Mouse (Mus musculus) forelimb bud, embryonic 11.5 days (tissue): ENCODE data around the gene Ttc4.

ENCODE experiments used
- DNase-seq: peaks from one replicate; pipeline ENCODE4 v3.0.0-alpha.2; 2012; ENCODE audit warnings: low read depth, low spot score

Gene Ttc4

DNA sequence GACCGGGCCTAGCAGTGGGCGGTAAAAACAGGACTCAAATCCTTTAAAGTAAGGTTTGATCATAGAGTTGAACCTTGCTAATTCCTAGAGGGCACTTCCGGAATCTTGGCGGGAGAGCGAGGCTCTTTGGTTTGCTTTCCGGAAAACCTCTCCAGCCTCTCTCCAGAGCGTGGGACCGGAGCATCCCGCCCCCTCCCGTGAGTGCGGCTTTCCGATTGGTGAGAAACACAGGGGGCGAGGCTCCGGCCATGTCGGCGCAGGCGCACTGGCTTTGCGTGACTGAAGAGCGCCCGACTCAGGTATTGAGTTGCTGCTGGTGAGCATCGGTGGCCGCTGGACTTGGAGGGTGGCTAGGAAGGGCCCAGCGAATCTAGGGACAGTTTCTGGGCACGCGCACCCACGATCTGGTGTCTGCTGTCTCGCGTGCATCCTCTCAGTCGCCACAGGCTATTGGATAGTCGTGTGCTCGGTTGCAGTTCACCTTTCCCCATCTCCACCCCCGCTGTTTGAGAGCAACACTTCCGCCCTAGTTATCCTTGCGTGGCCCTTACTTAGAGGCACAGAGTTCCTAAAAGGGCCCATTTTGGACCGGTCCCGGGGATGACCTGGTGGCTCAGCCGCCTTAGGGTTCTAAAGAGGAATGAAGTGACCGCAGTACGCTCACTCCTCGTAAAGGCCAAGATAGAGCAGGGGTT, 27.8 kb downstream of the Ttc4 start, which contains the start of gene Pars2:
TSS of gene Pars2 (plus strand) at position 237 of the 695 bp plus-strand sequence.
- DNase-seq = peak; percentile 98

DNA sequence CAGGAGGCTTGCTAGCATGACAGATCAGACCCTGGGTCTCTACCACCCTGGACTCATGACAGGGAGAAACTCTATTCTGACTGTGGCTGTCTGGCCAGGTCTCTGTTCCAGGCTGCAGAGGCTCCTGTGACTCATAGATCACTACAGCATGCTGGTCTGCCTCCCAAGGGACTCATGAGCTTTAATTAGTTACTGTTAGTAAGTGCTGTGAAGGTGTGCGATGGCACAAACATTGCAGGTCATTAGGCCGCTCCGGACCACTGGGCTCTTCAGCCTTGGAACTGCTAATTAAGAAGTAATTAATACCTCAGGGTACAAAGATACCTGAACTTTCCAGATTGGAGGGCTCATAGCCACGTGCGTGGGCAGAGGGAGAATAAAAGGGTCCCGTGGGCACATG, 31.6 kb downstream of the Ttc4 start:
- no peak for DNase-seq

DNA sequence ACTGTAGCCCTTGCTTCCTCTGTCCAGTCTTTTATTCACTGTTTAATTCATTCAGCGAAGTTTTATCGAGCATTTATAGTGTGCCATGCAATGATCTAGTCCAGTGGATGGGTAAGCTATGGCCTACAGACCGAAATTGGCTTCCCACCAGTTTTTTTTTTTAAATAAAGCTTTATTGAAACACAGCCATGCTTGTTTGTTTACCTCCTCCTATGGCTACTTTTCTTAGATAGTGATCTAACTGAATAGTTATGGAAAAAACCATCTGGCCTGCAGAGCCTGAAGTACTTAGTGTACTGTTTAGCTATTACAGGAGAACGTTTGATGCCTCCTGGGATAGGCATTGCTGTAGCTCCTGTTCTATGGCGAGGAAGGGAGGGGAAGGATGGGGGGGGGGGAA, 32.9 kb downstream of the Ttc4 start:
- DNase-seq = no peak

DNA sequence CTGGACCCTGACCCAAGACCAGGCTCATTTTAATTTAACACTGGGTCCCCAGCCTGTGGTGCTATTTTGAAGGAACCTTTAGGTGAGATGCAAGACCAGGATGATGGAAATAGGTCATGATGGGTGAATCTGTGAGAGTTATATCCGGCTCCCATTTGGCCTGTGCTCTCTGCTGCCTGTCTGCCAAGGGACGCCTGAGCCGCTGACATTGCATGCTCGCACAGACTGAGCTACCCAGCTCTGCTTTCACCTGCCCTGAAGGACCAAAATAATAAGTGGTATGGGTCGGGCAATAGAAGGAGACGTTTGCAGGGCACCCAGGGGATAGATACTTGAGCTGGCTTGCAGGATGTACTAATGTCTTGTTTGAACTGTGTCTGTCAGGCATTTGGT, 34.5 kb downstream of the Ttc4 start:
- no peak for DNase-seq

DNA sequence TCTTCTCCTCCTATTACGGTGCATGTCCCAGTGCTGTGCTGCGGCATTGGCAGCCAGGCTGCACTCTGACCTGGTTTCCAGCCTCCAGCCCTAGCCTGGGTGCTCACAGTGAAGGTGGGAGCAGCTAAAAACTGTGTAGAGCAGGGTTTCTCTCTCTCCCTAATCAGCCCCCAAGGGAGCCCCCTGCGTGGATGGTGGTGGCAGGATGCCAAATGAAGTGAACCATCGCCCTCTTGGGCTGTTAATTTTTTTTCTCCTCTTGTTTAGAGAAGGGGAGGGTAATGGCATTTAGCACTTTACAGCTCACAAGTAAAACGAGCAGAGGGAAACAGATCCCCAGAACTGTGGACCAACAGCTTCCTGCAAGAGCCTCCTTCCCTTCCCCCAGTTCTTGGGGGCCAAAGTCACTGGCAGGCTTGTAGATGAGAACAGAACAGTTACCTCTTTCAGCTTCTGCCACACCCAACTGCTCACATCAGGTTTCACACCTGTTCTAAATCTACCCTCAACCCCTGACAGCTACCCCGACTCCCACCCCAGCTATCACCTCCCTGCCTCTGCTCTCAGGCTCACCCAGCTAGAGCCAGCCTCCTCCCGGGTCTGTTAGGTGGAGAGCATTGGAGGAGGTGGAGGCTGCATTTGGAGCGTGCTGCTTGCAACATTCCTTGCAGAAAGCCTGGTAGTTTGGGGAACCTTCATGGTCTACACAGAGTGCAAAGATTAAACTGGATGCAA, 35.1 kb downstream of the Ttc4 start:
- peak; percentile 14 for DNase-seq

DNA sequence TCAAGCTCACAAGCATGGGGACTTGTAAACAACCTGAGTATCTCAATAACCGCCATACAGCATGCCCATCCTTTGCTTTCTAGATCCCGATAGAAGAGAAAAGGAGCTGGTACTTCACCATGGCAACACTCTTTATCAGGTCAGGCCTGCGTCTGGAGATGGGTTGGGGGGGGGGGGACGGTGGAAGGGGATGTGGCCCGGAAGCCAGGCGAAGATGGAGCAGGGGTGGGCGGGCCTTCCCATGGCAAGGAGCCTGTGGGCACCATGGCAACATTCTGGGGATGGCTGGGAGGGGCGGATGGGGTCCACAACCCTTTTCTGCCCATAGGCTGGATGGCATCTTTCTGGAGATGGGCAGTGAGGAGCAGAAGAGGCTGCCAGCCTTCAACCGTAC, 44.7 kb downstream of the Ttc4 start:
- DNase-seq = no peak

DNA sequence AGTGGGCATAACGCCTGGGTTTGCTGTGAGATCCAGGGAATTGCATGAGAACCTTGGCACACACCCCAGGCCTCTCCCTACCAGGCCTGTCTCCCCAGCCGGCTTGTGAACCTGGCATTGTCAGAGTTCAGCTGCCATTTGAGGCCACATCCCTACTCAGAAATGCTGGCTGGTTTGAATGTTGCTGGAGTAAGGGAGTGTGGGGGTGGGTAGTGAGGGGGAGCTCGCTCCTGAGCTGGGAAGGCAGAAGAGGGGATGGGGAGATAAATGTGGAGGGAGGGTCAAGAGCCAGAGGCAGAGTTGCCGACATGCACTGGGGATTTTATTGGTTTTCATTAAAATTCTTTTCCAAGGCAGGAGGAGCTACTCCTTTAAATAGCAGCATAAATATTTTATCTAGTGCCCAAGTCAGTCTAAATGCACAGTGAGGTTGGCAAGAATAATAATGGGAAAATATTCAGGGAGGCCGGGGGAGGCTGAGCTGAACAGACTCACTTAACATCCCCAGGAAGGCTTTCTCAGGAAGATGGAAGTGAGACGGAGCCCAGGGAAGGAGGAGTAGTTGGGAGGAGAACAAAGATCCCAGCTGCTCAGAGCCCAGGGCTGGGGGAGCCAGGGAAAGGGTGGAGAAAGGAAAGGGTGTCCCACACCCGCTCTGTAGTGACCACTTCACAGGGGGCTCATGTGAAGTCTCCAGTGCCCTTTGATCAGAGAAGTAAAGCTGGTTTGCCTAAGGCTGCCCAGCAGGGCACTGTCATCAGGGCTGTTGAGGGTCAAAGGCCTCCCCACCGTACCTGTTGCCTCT, 45.3 kb downstream of the Ttc4 start:
- no peak for DNase-seq

DNA sequence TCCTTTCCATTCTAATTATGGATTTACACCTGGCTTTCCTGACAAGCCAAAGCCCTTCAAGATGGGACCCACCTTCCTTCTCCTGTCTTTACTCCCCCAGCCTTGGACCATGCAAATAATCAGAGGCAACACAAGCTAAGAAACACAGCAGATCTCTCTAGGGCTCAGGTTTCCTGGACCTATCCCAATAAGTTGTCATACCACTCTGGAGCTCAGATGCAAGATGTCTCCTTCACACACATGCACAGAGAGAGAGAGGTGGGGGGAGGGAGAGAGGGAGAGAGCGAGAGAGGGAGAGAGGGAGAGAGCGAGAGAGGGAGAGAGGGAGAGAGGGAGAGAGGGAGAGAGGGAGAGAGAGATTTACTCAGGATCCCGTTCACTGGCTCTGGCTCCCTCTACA, 46.4 kb downstream of the Ttc4 start:
- no peak for DNase-seq

DNA sequence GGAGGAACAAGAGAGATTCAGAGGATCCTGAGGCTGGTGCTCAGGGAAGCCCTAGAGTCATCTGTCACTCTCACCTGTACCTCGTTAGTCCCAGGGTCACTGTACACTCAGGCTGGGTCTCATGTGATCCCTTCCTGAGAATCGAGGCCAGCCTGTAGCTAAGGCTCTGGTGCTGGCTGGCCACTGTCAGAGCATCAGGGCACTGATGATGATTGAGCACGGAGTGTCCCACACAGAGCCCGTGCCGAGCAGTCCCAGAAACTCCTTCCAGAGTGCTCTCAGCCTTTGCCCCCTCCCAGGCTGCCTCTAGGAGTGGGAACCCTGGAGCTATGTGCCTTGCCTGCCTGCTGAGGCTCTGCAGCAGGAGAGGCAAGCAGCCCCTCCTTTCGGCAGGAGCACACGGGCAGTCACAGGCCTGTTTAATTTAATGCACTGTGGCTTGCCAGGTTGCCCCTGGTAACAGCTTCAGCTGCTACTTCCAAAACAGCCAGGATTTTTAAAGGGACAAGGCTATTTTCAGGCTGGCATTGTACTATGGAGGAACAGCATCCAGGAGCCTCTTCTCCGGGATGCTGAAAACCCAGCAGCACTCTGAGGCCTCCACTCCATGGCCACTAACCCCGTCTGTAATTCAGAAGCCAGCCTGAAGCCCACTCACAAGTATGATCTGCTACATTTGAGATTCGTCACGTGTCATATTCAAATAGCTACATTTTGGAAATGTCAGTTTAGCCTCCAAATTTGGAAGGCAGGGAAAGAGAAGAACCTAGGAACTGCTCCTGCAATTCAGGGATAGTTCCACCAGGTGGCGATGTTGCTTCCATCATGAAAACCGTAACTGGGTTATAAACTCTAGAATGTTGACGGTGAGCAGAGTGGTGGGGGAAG, 48.2 kb downstream of the Ttc4 start:
- peak; percentile 74 for DNase-seq

DNA sequence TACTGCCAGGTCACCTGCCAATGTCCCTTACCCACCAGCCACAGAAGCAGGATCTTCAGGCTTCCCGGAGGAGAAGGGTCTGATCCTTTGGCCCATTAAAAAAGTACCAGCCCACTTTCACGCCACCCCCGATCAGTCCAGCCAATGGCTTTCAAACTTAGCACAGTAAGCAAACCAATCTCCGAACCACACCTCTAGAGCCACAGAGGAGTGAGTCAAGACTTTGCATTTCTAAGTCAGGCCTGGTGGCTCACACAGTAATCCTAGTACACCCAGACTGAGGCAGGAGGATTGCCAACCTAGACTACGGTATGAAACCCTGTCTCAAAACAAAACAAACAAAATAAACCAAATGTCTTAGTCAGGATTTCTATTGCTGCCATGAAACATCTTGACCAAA, 49.4 kb downstream of the Ttc4 start:
- no peak for DNase-seq

DNA sequence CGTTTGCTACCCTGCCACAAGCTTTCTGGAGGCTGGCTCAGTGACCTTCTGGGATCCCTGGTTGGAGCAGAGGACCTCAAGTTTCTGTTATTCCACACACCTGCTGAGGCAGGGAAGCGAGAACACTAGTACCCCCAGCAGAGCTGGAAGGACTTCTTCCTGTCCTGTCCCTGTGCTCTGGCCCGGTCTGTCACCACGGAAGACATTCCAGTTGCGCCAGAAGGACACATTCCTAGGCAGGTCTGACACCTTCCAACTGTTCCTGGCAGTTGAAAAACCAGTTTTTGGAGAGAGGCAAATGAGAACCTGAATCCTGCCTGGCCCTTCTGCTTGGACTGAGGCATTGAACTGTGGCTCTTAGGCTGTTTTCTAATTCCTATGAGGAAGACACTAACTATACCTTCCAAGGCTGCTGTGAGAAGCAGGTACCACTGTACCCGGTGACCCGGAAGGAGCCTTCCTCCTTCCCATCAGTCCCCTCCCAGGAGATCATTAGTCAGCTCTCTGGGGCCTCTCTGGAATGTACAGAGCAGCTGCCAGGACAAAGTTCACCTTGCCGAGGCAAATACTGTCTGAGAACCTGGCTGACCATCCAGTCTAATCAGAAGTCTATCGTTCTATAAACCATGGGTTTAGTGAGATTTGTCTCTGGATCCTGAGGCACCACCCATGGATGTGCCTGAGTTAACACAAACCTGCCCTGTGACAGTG, 49.9 kb downstream of the Ttc4 start:
- no peak for DNase-seq

DNA sequence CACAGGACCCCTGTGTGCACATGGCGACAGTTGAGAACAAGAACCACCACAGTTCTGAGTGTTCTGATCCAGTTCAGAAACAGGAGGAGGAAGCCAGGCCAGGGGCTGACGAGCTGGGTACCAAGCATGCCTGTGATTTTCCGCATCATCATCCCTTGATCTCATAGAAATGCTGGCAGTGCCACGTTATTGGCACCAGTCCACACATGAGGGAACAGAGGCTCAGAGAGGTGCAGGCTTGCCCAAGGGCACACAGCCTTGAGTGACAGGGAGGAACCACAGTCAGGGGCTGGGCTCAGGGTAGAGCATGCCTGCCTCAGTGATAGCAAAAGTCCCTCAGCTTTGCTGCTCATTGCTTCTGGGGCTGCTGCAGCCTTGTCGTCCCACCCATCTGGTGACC, 50.9 kb downstream of the Ttc4 start:
- DNase-seq = no peak

DNA sequence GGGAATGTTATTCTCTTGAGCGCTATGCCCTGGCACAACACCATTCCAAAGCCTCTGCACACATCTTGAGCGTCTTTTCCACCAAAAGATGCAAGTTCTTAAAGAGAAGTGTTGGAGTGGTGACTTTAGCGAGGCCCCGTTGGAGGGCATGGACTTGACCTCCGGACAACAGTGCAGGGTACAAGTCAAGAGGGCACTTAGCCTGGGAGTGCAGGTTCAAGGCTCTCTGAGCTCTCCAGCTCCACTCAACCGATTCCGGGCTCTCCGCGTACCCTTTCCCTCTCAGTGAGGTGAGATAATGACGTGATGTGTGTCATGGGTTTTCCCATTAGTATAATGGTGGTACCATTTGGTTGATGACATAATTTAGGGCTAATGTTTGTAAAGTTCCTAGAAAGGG, 54.5 kb downstream of the Ttc4 start:
- DNase-seq = no peak

DNA sequence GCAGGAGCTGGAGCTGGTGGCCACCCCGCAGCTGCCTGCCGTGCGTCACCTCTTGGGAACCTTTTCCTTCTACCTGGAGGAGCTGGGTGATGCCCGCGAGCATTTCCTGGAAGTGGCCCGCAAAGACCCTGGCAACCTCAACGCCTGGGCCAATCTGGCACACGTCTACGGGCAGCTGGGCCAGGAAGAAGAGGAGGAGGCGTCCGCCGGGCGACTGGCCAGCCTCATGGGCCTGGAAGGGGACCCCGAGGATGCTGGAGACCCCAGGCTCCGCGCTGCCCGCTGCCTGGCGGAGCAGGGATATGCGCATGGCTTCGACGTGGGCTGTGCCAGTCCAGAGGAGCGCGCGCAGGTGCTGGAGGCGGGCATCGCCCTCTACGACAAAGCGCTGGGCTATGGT, 56.0 kb downstream of the Ttc4 start:
- DNase-seq = no peak

DNA sequence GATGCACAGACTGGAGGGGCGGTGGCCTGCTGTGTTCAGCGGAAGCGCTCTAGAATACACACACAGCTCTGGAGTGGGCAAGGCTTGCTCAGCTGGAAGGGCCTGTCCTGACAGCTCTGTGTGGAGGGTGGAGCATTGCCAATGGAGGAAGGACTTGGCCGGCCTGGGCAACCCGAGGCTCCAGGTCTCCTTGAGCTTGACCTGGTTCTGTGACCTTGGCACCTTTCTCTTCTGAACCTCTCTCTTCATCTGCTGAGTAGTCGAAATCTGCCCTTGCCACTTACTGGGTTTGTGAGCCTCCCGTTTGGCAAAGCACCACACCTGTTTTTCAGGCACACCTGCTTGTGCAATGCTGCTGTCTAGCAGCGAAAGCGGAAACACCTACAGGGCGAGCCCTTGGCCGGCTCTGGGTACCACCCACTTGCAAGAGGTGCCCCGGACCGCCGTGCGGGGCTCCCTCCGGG, 56.7 kb downstream of the Ttc4 start, which contains the start of gene Ttc22:
TSS of gene Ttc22 (plus strand) at position 403 of the 464 bp plus-strand sequence.
- no peak for DNase-seq

DNA sequence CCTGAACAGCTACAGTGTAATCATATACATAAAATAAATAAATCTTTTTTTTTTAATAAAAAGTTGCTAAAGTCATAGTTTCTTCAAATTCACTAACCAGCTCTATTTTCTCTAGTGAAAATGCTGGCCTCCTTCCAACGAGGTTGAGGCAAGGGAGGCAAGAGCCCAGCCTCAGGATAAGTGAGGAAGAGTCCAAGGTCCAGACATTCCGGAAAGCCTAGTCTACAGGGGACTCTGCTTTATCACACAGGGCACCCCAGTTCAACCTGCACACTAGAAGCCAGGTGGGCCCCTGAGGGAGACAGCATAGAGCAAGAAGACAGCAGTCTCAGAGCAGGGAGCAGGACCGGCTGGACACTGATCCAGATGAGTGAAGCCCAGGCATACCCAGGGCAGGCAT, 57.3 kb downstream of the Ttc4 start:
- no peak for DNase-seq

DNA sequence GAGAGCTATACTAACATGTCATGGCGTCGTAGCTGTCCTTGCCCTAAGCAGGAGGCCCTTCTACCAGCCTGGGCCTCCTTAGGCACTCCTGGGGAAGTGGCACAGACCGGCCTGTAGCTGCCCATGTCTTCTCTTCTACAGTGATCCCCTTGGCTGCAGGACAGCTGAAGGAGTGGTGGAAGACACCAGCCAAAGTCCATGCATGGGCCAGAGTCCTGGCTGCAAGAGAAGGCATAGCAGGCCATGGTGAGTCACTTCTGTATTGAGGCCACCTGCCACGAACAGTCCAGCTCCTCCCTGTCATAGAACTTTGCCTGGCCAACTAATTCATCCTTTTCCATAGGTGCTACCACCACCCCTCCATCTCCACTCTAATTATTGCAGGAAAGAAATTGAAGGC, 59.8 kb downstream of the Ttc4 start:
- no peak for DNase-seq

DNA sequence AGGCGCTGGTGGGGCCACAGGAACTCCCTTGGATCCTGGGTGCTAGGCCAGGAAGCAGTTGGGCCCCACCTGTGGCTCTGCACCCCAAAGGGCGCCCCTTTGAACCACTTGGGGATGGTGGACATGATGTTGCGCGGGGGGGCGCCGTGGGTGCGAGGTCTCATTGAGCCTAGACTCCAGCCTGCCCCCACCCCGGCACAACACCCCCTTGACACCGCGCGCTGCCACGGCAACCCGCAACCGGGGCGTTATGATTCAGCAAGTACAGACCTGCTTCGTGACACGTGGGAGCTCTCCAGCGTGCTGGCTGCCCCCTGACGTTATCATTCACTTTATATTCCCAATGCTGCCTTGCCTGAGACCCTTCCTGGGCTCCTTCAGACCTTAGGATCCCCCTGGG, 61.7 kb downstream of the Ttc4 start, which contains the start of gene Lexm:
TSS of gene Lexm (minus strand) at position 186 of the 400 bp plus-strand sequence.
- peak; percentile 28 for DNase-seq

DNA sequence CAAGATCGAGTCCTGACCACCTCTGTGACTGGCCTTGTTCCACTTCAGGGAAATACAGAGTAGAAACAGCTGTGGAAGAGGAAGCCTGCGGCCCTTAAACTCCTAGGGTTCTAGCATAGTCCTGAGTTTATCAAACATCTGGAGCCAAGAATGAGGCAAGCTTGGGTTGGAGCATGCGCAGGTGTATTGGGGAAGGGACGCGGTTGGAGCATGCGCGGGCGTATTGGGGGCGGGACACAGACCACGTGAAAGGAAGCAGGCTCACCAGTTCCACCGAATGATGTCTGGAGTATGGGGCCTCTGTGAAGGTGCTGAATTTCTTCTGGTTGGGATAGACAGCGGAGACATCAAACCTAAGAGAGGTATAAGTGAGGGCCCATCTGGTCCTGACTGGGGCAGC, 63.1 kb downstream of the Ttc4 start:
- DNase-seq = no peak

DNA sequence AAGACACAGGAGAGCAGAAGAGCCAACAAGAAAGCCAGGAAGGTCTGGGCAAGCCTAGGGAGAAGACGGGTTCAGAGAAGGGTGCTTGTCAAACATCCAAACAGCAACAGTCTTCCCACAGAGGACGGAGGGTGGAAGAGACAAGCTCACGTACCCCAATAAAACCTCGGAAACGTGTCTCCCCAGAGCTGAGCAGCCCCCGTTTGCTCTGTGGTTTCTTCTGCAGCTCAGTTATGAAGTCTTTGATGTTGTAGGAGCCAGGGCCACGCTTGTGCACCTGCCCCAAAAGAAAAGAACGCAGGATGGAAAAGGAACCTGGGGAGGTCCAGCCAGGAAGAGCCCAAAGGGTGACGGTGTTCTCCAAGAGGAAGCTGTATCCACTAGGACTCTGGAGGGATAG, 63.9 kb downstream of the Ttc4 start:
- no peak for DNase-seq
